Mouse (Mus musculus) neural tube, embryonic 13.5 days (tissue): ENCODE measurements around the gene Nfat5. TPM values are rescaled to one million over a fixed set of nuclear protein-coding genes. Genes with fewer than 3 reads are reported as not detected.

ENCODE experiments used
- ATAC-seq: fragments of 200-750 bp; cut with Nextera tagmentation; 2 replicates; pipeline ENCODE4 v1.8.0; 2017; ENCODE audit warnings: low read depth, mild to moderate bottlenecking, moderate TSS enrichment, moderate library complexity
- H3K27ac ChIP-seq: fragments of 300-500 bp; sonication (generic); replicated peaks from 2 replicates; pipeline ENCODE4 v1.5.1; 2015; ENCODE audit warnings: moderate library complexity, mild to moderate bottlenecking, inconsistent platforms
- H3K27me3 ChIP-seq: fragments of 300-500 bp; sonication (generic); 2 replicates; pipeline ENCODE4 v1.6.1; 2015; ENCODE audit warnings: mild to moderate bottlenecking, inconsistent platforms
- H3K36me3 ChIP-seq: fragments of 300-500 bp; sonication (generic); 2 replicates; pipeline ENCODE4 v1.6.1; 2015; ENCODE audit warnings: mild to moderate bottlenecking, inconsistent platforms
- H3K4me1 ChIP-seq: fragments of 300-500 bp; sonication (generic); replicated peaks from 2 replicates; pipeline ENCODE4 v1.6.1; 2015; ENCODE audit warnings: inconsistent platforms
- H3K4me2 ChIP-seq: fragments of 300-500 bp; sonication (generic); 2 replicates; pipeline ENCODE4 v1.6.1; 2015; ENCODE audit warnings: inconsistent platforms, mild to moderate bottlenecking, moderate library complexity
- H3K4me3 ChIP-seq: fragments of 300-500 bp; sonication (generic); 2 replicates; pipeline ENCODE4 v1.5.1; 2015; ENCODE audit warnings: mild to moderate bottlenecking, inconsistent platforms
- H3K9ac ChIP-seq: fragments of 300-500 bp; sonication (generic); 2 replicates; pipeline ENCODE4 v1.6.1; 2015; ENCODE audit warnings: moderate library complexity, mild to moderate bottlenecking, inconsistent platforms
- H3K9me3 ChIP-seq: fragments of 300-500 bp; sonication (generic); 2 replicates; pipeline ENCODE4 v1.6.1; 2016; ENCODE audit warnings: inconsistent platforms
- WGBS: fragments of 180-500 bp; shearing (Covaris S2); methylation state at CpG from one replicate; pipeline ENCODE4 v1.1.7; 2015; 5-methylcytosine and 5-hydroxymethylcytosine counted together
- polyA plus RNA-seq: library from polyadenylated mRNA; unstranded; fragments of >200 nt; fragmentation: Nextera tagmentation; extraction: Ambion mirVana; gene quantifications from 2 replicates; pipeline ENCODE4 v1.2.1, GENCODE M21; 2015

Gene Nfat5
- polyA plus RNA-seq, 1 experiment from 2014 or later = 14.3 TPM

GRCm38 (mm10) chr8:107386642-107387041 is 93.4 kb downstream of the Nfat5 start:
- ATAC-seq = no peak
- H3K27me3 ChIP-seq = no peaks in the 10 kb centered on the region
- H3K4me2 ChIP-seq = no peak overlapping the region
- no peaks in the 10 kb centered on the region for H3K36me3 ChIP-seq
- 32% methylated on average over 3 of the region's 3 CpGs for WGBS
- H3K4me3 ChIP-seq = no peak overlapping the region
- no peaks in the 10 kb centered on the region for H3K9me3 ChIP-seq
- no peak overlapping the region for H3K9ac ChIP-seq
- no peak overlapping the region for H3K27ac ChIP-seq
- 0 out of 2 replicates have a peak, but pooled peaks cover 14% of the 10 kb centered on the region for H3K4me1 ChIP-seq

- no peak for ATAC-seq
- no peaks in the 10 kb centered on the region for H3K27me3 ChIP-seq
- WGBS = 71% methylated on average over 5 of the region's 5 CpGs
- H3K4me3 ChIP-seq = no peak overlapping the region
- H3K9ac ChIP-seq = no peak overlapping the region
- H3K4me1 ChIP-seq = 0 out of 2 replicates have a peak, but pooled peaks cover 14% of the 10 kb centered on the region
- H3K36me3 ChIP-seq = no peaks in the 10 kb centered on the region
- H3K9me3 ChIP-seq = no peaks in the 10 kb centered on the region
- H3K27ac ChIP-seq = no peak overlapping the region
- no peak overlapping the region for H3K4me2 ChIP-seq
Observed at GRCm38 (mm10) chr8:107387861-107388260, 94.6 kb downstream of the Nfat5 start.

- no peaks in the 10 kb centered on the region for H3K9me3 ChIP-seq
- H3K4me2 ChIP-seq = no peak overlapping the region
- no peaks in the 10 kb centered on the region for H3K36me3 ChIP-seq
- ATAC-seq = peak; percentile 40; the same call in 1 of the 2 replicates
- 62% methylated on average over 8 of the region's 8 CpGs for WGBS
- H3K27me3 ChIP-seq = no peaks in the 10 kb centered on the region
- no peak overlapping the region for H3K9ac ChIP-seq
- H3K4me1 ChIP-seq = 0 out of 2 replicates have a peak, but pooled peaks cover 14% of the 10 kb centered on the region
- no peak overlapping the region for H3K27ac ChIP-seq
- H3K4me3 ChIP-seq = no peak overlapping the region
Observed at GRCm38 (mm10) chr8:107389557-107389956, 96.3 kb downstream of the Nfat5 start.

- ATAC-seq = no peak
- 93% methylated on average over 16 of the region's 16 CpGs for WGBS
- H3K9ac ChIP-seq = no peak overlapping the region
- H3K27me3 ChIP-seq = no peaks in the 10 kb centered on the region
- H3K27ac ChIP-seq = no peak overlapping the region
- no peaks in the 10 kb centered on the region for H3K36me3 ChIP-seq
- no peaks in the 10 kb centered on the region for H3K9me3 ChIP-seq
- H3K4me3 ChIP-seq = no peak overlapping the region
- H3K4me2 ChIP-seq = no peak overlapping the region
- 0 out of 2 replicates have a peak, but pooled peaks cover 14% of the 10 kb centered on the region for H3K4me1 ChIP-seq
Observed at GRCm38 (mm10) chr8:107390476-107391135, 97.3 kb downstream of the Nfat5 start.

GRCm38 (mm10) chr8:107391136-107391516 is 97.9 kb downstream of the Nfat5 start:
- 0 out of 2 replicates have a peak, but pooled peaks cover 14% of the 10 kb centered on the region for H3K4me1 ChIP-seq
- no peaks in the 10 kb centered on the region for H3K9me3 ChIP-seq
- no peak overlapping the region for H3K4me2 ChIP-seq
- no peaks in the 10 kb centered on the region for H3K36me3 ChIP-seq
- ATAC-seq = no peak
- 60% methylated on average over 4 of the region's 4 CpGs for WGBS
- H3K27ac ChIP-seq = no peak overlapping the region
- H3K4me3 ChIP-seq = no peak overlapping the region
- H3K27me3 ChIP-seq = no peaks in the 10 kb centered on the region
- H3K9ac ChIP-seq = no peak overlapping the region

GRCm38 (mm10) chr8:107395397-107395796 is 102.1 kb downstream of the Nfat5 start:
- Histone ChIP-seq H3K4me3 (no peak overlapping the region), H3K4me2 (no peak overlapping the region), H3K27ac (no peak overlapping the region), H3K27me3 (no peaks in the 10 kb centered on the region), H3K36me3 (no peaks in the 10 kb centered on the region), H3K9me3 (no peaks in the 10 kb centered on the region), H3K9ac (no peak overlapping the region), H3K4me1 (no peaks in the 10 kb centered on the region)
- ATAC-seq = no peak

GRCm38 (mm10) chr8:107396106-107396670 is 102.9 kb downstream of the Nfat5 start:
- Histone ChIP-seq H3K4me3 (no peak overlapping the region), H3K36me3 (no peaks in the 10 kb centered on the region), H3K4me1 (no peaks in the 10 kb centered on the region), H3K9ac (no peak overlapping the region), H3K4me2 (no peak overlapping the region), H3K9me3 (no peaks in the 10 kb centered on the region), H3K27ac (no peak overlapping the region), H3K27me3 (no peaks in the 10 kb centered on the region)
- no peak for ATAC-seq
- WGBS = 92% methylated on average over 10 of the region's 10 CpGs

GRCm38 (mm10) chr8:107397665-107398064 is 104.4 kb downstream of the Nfat5 start:
- no peak overlapping the region for H3K4me3 ChIP-seq
- H3K9me3 ChIP-seq = no peaks in the 10 kb centered on the region
- whole genome bisulfite sequencing = 68% methylated on average over 12 of the region's 12 CpGs
- no peak for ATAC-seq
- no peak overlapping the region for H3K9ac ChIP-seq
- no peaks in the 10 kb centered on the region for H3K27me3 ChIP-seq
- H3K4me2 ChIP-seq = no peak overlapping the region
- H3K27ac ChIP-seq = no peak overlapping the region
- H3K36me3 ChIP-seq = no peaks in the 10 kb centered on the region
- H3K4me1 ChIP-seq = peaks cover 4% of the 10 kb centered on the region; the same call in 1 of the 2 replicates

GRCm38 (mm10) chr8:107399495-107399894 is 106.2 kb downstream of the Nfat5 start:
- Histone ChIP-seq H3K4me2 (no peak overlapping the region), H3K4me3 (no peak overlapping the region), H3K4me1 (peaks cover 14% of the 10 kb centered on the region), H3K36me3 (no peaks in the 10 kb centered on the region), H3K9me3 (no peaks in the 10 kb centered on the region), H3K27ac (0 out of 2 replicates have a peak overlapping the region, but pooled peaks have one; percentile 1), H3K9ac (no peak overlapping the region), H3K27me3 (no peaks in the 10 kb centered on the region)
- 46% methylated on average over 9 of the region's 9 CpGs for WGBS
- no peak for ATAC-seq

GRCm38 (mm10) chr8:107401866-107402265 is 108.6 kb downstream of the Nfat5 start:
- Histone ChIP-seq H3K9me3 (no peaks in the 10 kb centered on the region), H3K27ac (no peak overlapping the region), H3K9ac (no peak overlapping the region), H3K27me3 (no peaks in the 10 kb centered on the region), H3K4me2 (no peak overlapping the region), H3K4me1 (peaks cover 14% of the 10 kb centered on the region), H3K36me3 (0 out of 2 replicates have a peak, but pooled peaks cover 3% of the 10 kb centered on the region), H3K4me3 (no peak overlapping the region)
- WGBS = 81% methylated on average over 5 of the region's 5 CpGs
- no peak for ATAC-seq

GRCm38 (mm10) chr8:107403038-107403781 is 109.9 kb downstream of the Nfat5 start, which contains the start of gene Nqo1:
Gene Nqo1 (minus strand): TSS chr8:107403206.
- no peaks in the 10 kb centered on the region for H3K27me3 ChIP-seq
- no peaks in the 10 kb centered on the region for H3K9me3 ChIP-seq
- H3K4me3 ChIP-seq = peak within 1 kb of the TSS; percentile 29
- peak within 1 kb of the TSS; percentile 57 for H3K4me2 ChIP-seq
- H3K36me3 ChIP-seq = peaks cover 16% of the 10 kb centered on the region
- 16% methylated on average over 22 of the region's 22 CpGs for WGBS
- 0 out of 2 replicates have a peak within 1 kb of the TSS, but pooled peaks have one; percentile 34 for H3K27ac ChIP-seq
- H3K9ac ChIP-seq = peak within 1 kb of the TSS; percentile 43; the same call in 1 of the 2 replicates
- peak; percentile 98 for ATAC-seq
- peaks cover 14% of the 10 kb centered on the region for H3K4me1 ChIP-seq

- Histone ChIP-seq H3K27ac (no peak overlapping the region), H3K36me3 (peaks cover 20% of the 10 kb centered on the region), H3K4me3 (no peak overlapping the region), H3K9me3 (no peaks in the 10 kb centered on the region), H3K4me2 (no peak overlapping the region), H3K9ac (no peak overlapping the region), H3K27me3 (no peaks in the 10 kb centered on the region), H3K4me1 (peaks cover 14% of the 10 kb centered on the region)
- WGBS = 74% methylated on average over 4 of the region's 4 CpGs
- no peak for ATAC-seq
Observed at GRCm38 (mm10) chr8:107404057-107404456, 110.8 kb downstream of the Nfat5 start.
